Mouse (Mus musculus): Measurements from ENCODE around the gene Mmp17.

DNA sequence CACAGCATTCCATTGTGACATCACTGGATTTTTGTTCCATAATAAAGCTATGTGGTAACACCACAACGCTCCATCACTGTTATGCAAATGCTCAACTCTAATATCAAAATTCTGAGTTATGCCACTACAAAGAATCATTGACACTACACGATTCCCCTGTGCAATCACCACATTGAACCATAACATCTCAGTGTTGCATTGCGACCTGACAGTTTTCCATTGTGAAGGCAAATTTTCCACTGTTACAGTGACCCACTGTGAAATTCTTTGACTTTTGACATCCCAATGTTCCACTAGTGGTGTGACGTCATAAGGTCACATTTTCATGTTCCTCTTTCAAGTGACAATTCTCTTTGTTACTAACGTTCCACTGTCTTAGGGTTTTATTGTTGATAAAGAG, 66.9 kb downstream of the Mmp17 start:
- TF ChIP-seq CTCF (conservative IDR thresholded peaks at IDR 0.05; ENCODE audit: insufficient read depth, insufficient read length, low read depth, low read length) (no peak), POLR2A (IDR thresholded peaks at IDR 0.05; ENCODE audit: low read depth, low read length) (no peak)

All from kidney, adult 2 months (tissue).